Mouse (Mus musculus): Measurements from ENCODE around the gene Slc5a5. TPM values are rescaled to one million over a fixed set of nuclear protein-coding genes. Genes with fewer than 3 reads are reported as not detected.

Slc5a5 gene
- total and polyA plus RNA-seq, 2 experiments from 2014 or later, result 0.05 TPM; not detected in 1

DNA sequence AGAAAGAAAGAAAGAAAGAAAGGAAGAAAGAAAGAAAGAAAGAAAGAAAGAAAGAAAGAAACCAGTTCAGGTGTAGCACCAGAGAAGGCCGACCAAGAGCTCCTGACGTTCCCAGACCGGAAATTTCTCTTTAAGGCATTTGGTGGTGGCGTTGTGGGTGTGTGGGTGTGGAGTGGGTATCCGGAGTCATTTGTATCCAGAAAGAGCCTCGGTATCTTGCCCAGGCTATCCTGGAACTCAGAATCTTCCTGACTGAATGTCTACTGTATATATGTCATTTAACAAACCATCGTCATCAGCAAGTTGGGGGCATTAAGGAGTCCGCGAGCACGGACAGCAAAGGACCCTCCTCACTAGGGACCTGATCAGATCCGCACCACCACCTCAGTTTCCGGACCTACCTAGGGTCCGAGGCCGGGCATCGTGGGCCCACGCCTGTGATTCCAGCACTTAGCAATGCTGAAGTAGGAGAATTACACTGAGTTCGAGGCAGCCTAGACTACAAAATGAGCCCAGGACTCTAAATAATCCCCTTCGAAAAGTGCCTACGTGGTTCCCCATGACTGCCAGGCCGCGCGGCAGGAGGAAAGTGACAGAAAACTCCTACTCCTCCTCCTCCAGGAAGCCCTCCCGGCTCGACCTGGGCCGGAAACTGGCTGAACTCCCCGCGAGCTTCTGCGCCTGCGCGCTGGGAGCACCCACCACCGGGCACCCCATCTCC is 19.8 kb downstream of the Slc5a5 start:
- Histone ChIP-seq H3K4me1 (ENCODE audit: control insufficient read depth, insufficient read depth) (no peaks in the 10 kb centered on the region), H3K4me2 (ENCODE audit: low read depth, low read length) (peak overlapping the region; percentile 83), H3K36me3 (replicated peaks; ENCODE audit: control insufficient read depth, insufficient read depth, low read length) (peaks cover 6% of the 10 kb centered on the region; the same call in 1 of the 2 replicates), H3K27me3 (ENCODE audit: control insufficient read depth, insufficient read depth, low read length) (no peaks in the 10 kb centered on the region), H3K9ac (replicated peaks; ENCODE audit: low read depth, low read length) (peak overlapping the region; percentile 82), H3K4me3 (ENCODE audit: low read depth, low read length) (peak overlapping the region; percentile 94), H3K27ac (ENCODE audit: low read depth) (peak overlapping the region; percentile 79), H3K9me3 (replicated peaks; ENCODE audit: control insufficient read depth, low read length) (no peaks in the 10 kb centered on the region)
- no peak for DNase-seq (ENCODE audit: low spot score)
- WGBS, result 3% methylated on average over 31 of the region's 31 CpGs
- no peak for ATAC-seq (ENCODE audit: insufficient read depth, low read depth)
- TF ChIP-seq EP300 (IDR thresholded peaks at IDR 0.05; ENCODE audit: low read depth) (no peak), CTCF (IDR thresholded peaks at IDR 0.05; ENCODE audit: low read depth) (no peak)

DNA sequence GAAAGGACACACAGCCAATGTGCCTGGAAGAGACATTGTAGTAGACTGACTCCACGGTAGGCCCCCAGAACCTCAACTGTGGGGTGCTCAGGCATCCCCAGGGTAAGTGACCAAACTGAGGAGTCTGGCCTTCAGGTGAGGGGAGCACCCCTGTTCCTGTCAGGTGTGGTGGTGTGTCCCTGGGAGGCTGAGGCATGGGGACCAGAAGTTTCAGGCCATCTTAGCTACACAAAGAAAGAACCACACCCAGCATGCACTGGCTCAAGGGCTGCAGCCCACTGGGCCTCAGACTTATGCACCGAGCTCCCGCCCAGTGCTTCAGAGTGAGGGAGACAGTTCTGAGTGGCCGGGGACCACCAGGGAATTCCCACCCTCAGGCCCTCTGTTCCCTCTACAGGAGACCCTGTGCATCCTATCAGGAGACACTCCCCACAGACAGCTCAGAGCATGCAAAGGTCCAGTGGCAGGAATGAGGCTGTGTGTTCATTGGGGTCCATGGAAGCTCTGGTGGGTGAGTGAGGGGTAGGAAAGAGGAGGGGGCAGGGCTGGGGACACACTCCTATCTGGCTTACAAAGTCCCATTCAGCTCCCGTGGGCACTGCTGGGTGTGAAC is 21.3 kb downstream of the Slc5a5 start:
- Histone ChIP-seq H3K27ac (ENCODE audit: low read depth) (no peak overlapping the region), H3K36me3 (replicated peaks; ENCODE audit: control insufficient read depth, insufficient read depth, low read length) (peaks cover 6% of the 10 kb centered on the region; the same call in 1 of the 2 replicates), H3K9me3 (replicated peaks; ENCODE audit: control insufficient read depth, low read length) (no peaks in the 10 kb centered on the region), H3K4me3 (ENCODE audit: low read depth, low read length) (no peak overlapping the region), H3K9ac (replicated peaks; ENCODE audit: low read depth, low read length) (no peak overlapping the region), H3K4me1 (ENCODE audit: control insufficient read depth, insufficient read depth) (no peaks in the 10 kb centered on the region), H3K27me3 (ENCODE audit: control insufficient read depth, insufficient read depth, low read length) (no peaks in the 10 kb centered on the region), H3K4me2 (ENCODE audit: low read depth, low read length) (no peak overlapping the region)
- TF ChIP-seq CTCF (IDR thresholded peaks at IDR 0.05; ENCODE audit: low read depth), result no peak
- no peak for TF ChIP-seq EP300 (IDR thresholded peaks at IDR 0.05; ENCODE audit: low read depth)
- DNase-seq (ENCODE audit: low spot score) (no peak), ATAC-seq (ENCODE audit: insufficient read depth, low read depth) (no peak)
- 77% methylated on average over 5 of the region's 5 CpGs for WGBS

DNA sequence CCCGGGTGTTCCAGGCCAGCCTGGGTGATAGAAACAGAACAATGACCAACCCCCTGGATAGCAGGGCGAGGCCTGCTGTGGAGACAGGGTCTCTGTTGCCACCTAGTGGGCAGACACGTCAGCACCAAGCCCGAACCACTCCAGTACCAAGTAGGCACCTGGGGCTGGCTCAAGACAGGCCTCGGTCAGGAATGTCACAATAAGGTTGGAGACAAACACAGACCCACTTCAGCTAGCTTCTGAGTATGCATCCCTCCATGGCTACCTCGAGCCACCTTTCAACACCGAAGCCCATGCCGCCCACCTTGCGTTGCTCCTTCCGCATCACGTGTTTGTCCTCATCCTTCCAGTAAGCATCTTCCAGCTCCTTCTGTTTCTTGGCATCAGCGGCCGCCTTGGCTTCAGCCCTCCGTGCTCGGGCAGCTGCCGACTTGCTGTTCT is 22.9 kb downstream of the Slc5a5 start:
- no peak overlapping the region for H3K9ac ChIP-seq (replicated peaks; ENCODE audit: low read depth, low read length)
- H3K27me3 ChIP-seq (ENCODE audit: control insufficient read depth, insufficient read depth, low read length), result no peaks in the 10 kb centered on the region
- DNase-seq (ENCODE audit: low spot score), result peak; percentile 75
- ATAC-seq (ENCODE audit: insufficient read depth, low read depth), result 0 out of 2 replicates have a peak, but pooled peaks have one; percentile 13
- TF ChIP-seq CTCF (IDR thresholded peaks at IDR 0.05; ENCODE audit: low read depth), result peak; percentile 91
- TF ChIP-seq EP300 (IDR thresholded peaks at IDR 0.05; ENCODE audit: low read depth), result no peak
- no peak overlapping the region for H3K4me3 ChIP-seq (ENCODE audit: low read depth, low read length)
- H3K27ac ChIP-seq (ENCODE audit: low read depth), result no peak overlapping the region
- no peak overlapping the region for H3K4me2 ChIP-seq (ENCODE audit: low read depth, low read length)
- no peaks in the 10 kb centered on the region for H3K9me3 ChIP-seq (replicated peaks; ENCODE audit: control insufficient read depth, low read length)
- peaks cover 6% of the 10 kb centered on the region; the same call in 1 of the 2 replicates for H3K4me1 ChIP-seq (ENCODE audit: control insufficient read depth, insufficient read depth)
- peaks cover 6% of the 10 kb centered on the region; the same call in 1 of the 2 replicates for H3K36me3 ChIP-seq (replicated peaks; ENCODE audit: control insufficient read depth, insufficient read depth, low read length)
- 45% methylated on average over 16 of the region's 16 CpGs for WGBS

DNA sequence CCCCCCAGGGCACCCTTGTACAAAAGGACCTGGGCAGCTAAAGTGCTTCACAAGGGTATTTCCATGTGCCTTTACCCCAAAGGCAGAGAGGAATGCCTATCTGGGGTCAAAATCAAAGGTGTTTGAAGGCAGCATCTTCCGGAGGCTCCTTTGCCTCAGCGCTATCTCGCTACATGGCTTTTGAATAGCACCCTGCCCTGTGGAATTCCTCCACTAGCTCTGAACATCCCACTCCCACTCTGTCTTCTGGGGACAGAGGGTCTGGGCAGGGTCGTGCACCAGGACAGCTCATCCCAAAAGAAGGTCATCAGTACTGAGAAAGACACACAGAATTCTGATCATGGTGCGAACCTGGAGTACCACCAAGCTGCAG is 23.4 kb downstream of the Slc5a5 start:
- no peak overlapping the region for H3K9ac ChIP-seq (replicated peaks; ENCODE audit: low read depth, low read length)
- WGBS, result 52% methylated on average over 5 of the region's 5 CpGs
- H3K4me2 ChIP-seq (ENCODE audit: low read depth, low read length), result no peak overlapping the region
- no peaks in the 10 kb centered on the region for H3K27me3 ChIP-seq (ENCODE audit: control insufficient read depth, insufficient read depth, low read length)
- ATAC-seq (ENCODE audit: insufficient read depth, low read depth) (no peak), DNase-seq (ENCODE audit: low spot score) (no peak)
- no peak overlapping the region for H3K27ac ChIP-seq (ENCODE audit: low read depth)
- TF ChIP-seq EP300 (IDR thresholded peaks at IDR 0.05; ENCODE audit: low read depth), result no peak
- no peak for TF ChIP-seq CTCF (IDR thresholded peaks at IDR 0.05; ENCODE audit: low read depth)
- H3K36me3 ChIP-seq (replicated peaks; ENCODE audit: control insufficient read depth, insufficient read depth, low read length), result peaks cover 6% of the 10 kb centered on the region; the same call in 1 of the 2 replicates
- H3K9me3 ChIP-seq (replicated peaks; ENCODE audit: control insufficient read depth, low read length), result no peaks in the 10 kb centered on the region
- no peak overlapping the region for H3K4me3 ChIP-seq (ENCODE audit: low read depth, low read length)
- peaks cover 10% of the 10 kb centered on the region; the same call in 1 of the 2 replicates for H3K4me1 ChIP-seq (ENCODE audit: control insufficient read depth, insufficient read depth)

DNA sequence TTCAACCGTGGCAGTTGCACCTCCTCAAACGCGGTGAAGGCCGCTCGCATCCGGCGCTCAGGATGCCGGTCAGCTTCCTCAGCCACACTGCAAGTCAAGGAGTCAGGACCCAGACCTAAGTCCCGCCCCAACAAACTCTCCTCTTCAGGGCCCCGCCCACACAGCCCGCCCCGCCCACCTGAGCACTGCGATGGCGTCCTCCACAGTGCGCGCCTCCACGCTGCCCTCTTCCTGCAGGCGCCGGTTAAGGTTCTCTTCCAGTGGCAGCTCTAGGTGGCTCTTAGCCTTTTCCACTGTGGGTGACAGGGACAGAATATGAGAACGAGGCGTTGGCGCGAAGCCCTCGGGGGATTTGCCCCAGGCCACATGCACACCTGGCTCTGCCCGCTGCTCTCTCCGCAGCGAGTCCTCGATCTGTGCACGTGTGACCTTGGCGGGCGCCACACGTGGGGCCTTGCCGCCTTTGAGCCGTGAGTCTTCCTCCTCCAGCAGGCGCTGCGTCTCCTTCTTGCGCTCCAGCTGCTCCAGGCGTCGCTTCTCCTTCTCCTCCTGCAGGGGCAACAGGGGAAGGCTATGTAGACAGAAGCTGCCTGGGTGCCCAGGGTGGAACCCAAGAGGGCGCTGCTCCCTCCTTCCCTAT is 23.9 kb downstream of the Slc5a5 start:
- H3K27me3 ChIP-seq (ENCODE audit: control insufficient read depth, insufficient read depth, low read length), result 0 out of 2 replicates have a peak, but pooled peaks cover 1% of the 10 kb centered on the region
- WGBS, result 48% methylated on average over 39 of the region's 40 CpGs
- no peak overlapping the region for H3K9ac ChIP-seq (replicated peaks; ENCODE audit: low read depth, low read length)
- no peak overlapping the region for H3K27ac ChIP-seq (ENCODE audit: low read depth)
- H3K4me2 ChIP-seq (ENCODE audit: low read depth, low read length), result no peak overlapping the region
- ATAC-seq (ENCODE audit: insufficient read depth, low read depth) (no peak), DNase-seq (ENCODE audit: low spot score) (no peak)
- no peaks in the 10 kb centered on the region for H3K9me3 ChIP-seq (replicated peaks; ENCODE audit: control insufficient read depth, low read length)
- H3K4me3 ChIP-seq (ENCODE audit: low read depth, low read length), result no peak overlapping the region
- H3K4me1 ChIP-seq (ENCODE audit: control insufficient read depth, insufficient read depth), result peaks cover 12% of the 10 kb centered on the region; the same call in 1 of the 2 replicates
- TF ChIP-seq EP300 (IDR thresholded peaks at IDR 0.05; ENCODE audit: low read depth) (no peak), CTCF (IDR thresholded peaks at IDR 0.05; ENCODE audit: low read depth) (no peak)
- H3K36me3 ChIP-seq (replicated peaks; ENCODE audit: control insufficient read depth, insufficient read depth, low read length), result peaks cover 6% of the 10 kb centered on the region; the same call in 1 of the 2 replicates
